Mouse (Mus musculus) forebrain, postnatal 0 days (tissue): Measurements from ENCODE around the gene Nfatc3. TPM values are rescaled to one million over a fixed set of nuclear protein-coding genes. Genes with fewer than 3 reads are reported as not detected.

ENCODE experiments used
- ATAC-seq: fragments of 200-750 bp; cut with Nextera tagmentation; 2 replicates; pipeline ENCODE4 v1.8.0; 2017; ENCODE audit warnings: mild to moderate bottlenecking, moderate library complexity
- DNase-seq: peaks from one replicate; pipeline ENCODE4 v3.0.0-alpha.2; 2015
- H3K27ac ChIP-seq: fragments of 300-500 bp; sonication (generic); 2 replicates; pipeline ENCODE4 v1.5.1; 2014; ENCODE audit warnings: low read depth, mild to moderate bottlenecking, antibody characterized with exemption, low read length, moderate library complexity, mixed read lengths
- H3K27me3 ChIP-seq: fragments of 300-500 bp; sonication (generic); 2 replicates; pipeline ENCODE4 v1.6.1; 2014; ENCODE audit warnings: mild to moderate bottlenecking, low read length, mixed read lengths; ENCODE audit not compliant: insufficient read depth
- H3K36me3 ChIP-seq: fragments of 300-500 bp; sonication (generic); 2 replicates; pipeline ENCODE4 v1.6.1; 2014; ENCODE audit warnings: mild to moderate bottlenecking, moderate library complexity; ENCODE audit not compliant: insufficient read depth
- H3K4me1 ChIP-seq: fragments of 300-500 bp; sonication (generic); 2 replicates; pipeline ENCODE4 v1.6.1; 2014; ENCODE audit warnings: antibody characterized with exemption; ENCODE audit not compliant: insufficient read depth
- H3K4me2 ChIP-seq: fragments of 300-500 bp; sonication (generic); 2 replicates; pipeline ENCODE4 v1.6.1; 2014; ENCODE audit warnings: low read depth, mild to moderate bottlenecking, moderate library complexity
- H3K4me3 ChIP-seq: fragments of 300-500 bp; sonication (generic); 2 replicates; pipeline ENCODE4 v1.5.1; 2014; ENCODE audit warnings: low read depth, low read length, mixed read lengths
- H3K9ac ChIP-seq: fragments of 300-500 bp; sonication (generic); 2 replicates; pipeline ENCODE4 v1.6.1; 2014; ENCODE audit warnings: mild to moderate bottlenecking
- H3K9me3 ChIP-seq: fragments of 300-500 bp; sonication (generic); 2 replicates; pipeline ENCODE4 v1.6.1; 2016; ENCODE audit warnings: low read length
- CTCF ChIP-seq: sonication (generic); IDR thresholded peaks from 2 replicates; pipeline ENCODE4 v1.5.1; 2016; ENCODE audit warnings: antibody characterized with exemption, control low read depth, low read depth
- WGBS: fragments of 180-500 bp; shearing (Covaris S2); extraction: QIAGEN DNeasy Blood & Tissue Kit; methylation state at CpG from one replicate; pipeline ENCODE4 v1.1.7; 2014; 5-methylcytosine and 5-hydroxymethylcytosine counted together
- polyA plus RNA-seq: library from polyadenylated mRNA; unstranded; fragments of >200 nt; fragmentation: Nextera tagmentation; extraction: Ambion mirVana; gene quantifications from 2 replicates; pipeline ENCODE4 v1.2.1, GENCODE M21; 2015
- total RNA-seq: library from RNA; depleted of rRNA; stranded (reverse); fragments of >200 nt; gene quantifications from 2 replicates; pipeline ENCODE4 v1.2.3, GENCODE M21; 2014

Nfatc3 gene
- total and polyA plus RNA-seq, 2 experiments from 2014 or later = 1.9 to 16.0 TPM

- WGBS = 92% methylated on average over 11 of the region's 11 CpGs
- ATAC-seq (no peak), DNase-seq (no peak)
- Histone ChIP-seq H3K9me3 (no peaks in the 10 kb centered on the region), H3K4me2 (no peak overlapping the region), H3K27me3 (no peaks in the 10 kb centered on the region), H3K9ac (no peak overlapping the region), H3K27ac (no peak overlapping the region), H3K36me3 (peaks cover 23% of the 10 kb centered on the region), H3K4me3 (no peak overlapping the region), H3K4me1 (no peaks in the 10 kb centered on the region)
- no peak for TF ChIP-seq CTCF
Measured at GRCm38 (mm10) chr8:106046872-106047559, 11.6 kb upstream of the Nfatc3 start.

- peaks cover 33% of the 10 kb centered on the region for H3K36me3 ChIP-seq
- TF ChIP-seq CTCF = no peak
- 87% methylated on average over 5 of the region's 5 CpGs for WGBS
- H3K27me3 ChIP-seq = no peaks in the 10 kb centered on the region
- DNase-seq (no peak), ATAC-seq (no peak)
- H3K27ac ChIP-seq = no peak overlapping the region
- H3K4me3 ChIP-seq = no peak overlapping the region
- H3K4me2 ChIP-seq = no peak overlapping the region
- H3K9me3 ChIP-seq = no peaks in the 10 kb centered on the region
- no peak overlapping the region for H3K9ac ChIP-seq
- H3K4me1 ChIP-seq = no peaks in the 10 kb centered on the region
Measured at GRCm38 (mm10) chr8:106047854-106048630, 10.6 kb upstream of the Nfatc3 start.

- no peaks in the 10 kb centered on the region for H3K4me1 ChIP-seq
- no peak for TF ChIP-seq CTCF
Measured at GRCm38 (mm10) chr8:106049840-106050239, 8.8 kb upstream of the Nfatc3 start.

GRCm38 (mm10) chr8:106051068-106051467, 7.6 kb upstream of the Nfatc3 start:
- Histone ChIP-seq H3K36me3 (peaks cover 31% of the 10 kb centered on the region), H3K4me2 (no peak overlapping the region), H3K4me1 (no peaks in the 10 kb centered on the region), H3K9ac (no peak overlapping the region), H3K27ac (no peak overlapping the region), H3K4me3 (no peak overlapping the region), H3K9me3 (no peaks in the 10 kb centered on the region), H3K27me3 (no peaks in the 10 kb centered on the region)
- DNase-seq (no peak), ATAC-seq (no peak)
- TF ChIP-seq CTCF = no peak
- WGBS = 87% methylated on average over 3 of the region's 3 CpGs

More at GRCm38 (mm10) chr8:106049840-106050239, 8.8 kb upstream of the Nfatc3 start:
- ATAC-seq (no peak), DNase-seq (no peak)
- H3K27me3 ChIP-seq = no peaks in the 10 kb centered on the region
- H3K36me3 ChIP-seq = peaks cover 38% of the 10 kb centered on the region
- no peak overlapping the region for H3K9ac ChIP-seq
- H3K9me3 ChIP-seq = no peaks in the 10 kb centered on the region
- H3K4me3 ChIP-seq = no peak overlapping the region
- no peak overlapping the region for H3K27ac ChIP-seq
- WGBS = 90% methylated on average over 6 of the region's 6 CpGs
- no peak overlapping the region for H3K4me2 ChIP-seq

GRCm38 (mm10) chr8:106052510-106053089, 6.0 kb upstream of the Nfatc3 start:
- 92% methylated on average over 9 of the region's 9 CpGs for WGBS

GRCm38 (mm10) chr8:106054190-106054811, 4.3 kb upstream of the Nfatc3 start:
- WGBS = 81% methylated on average over 6 of the region's 6 CpGs
- Histone ChIP-seq H3K4me3 (no peak overlapping the region), H3K27me3 (no peaks in the 10 kb centered on the region)

More at GRCm38 (mm10) chr8:106052510-106053089, 6.0 kb upstream of the Nfatc3 start:
- Histone ChIP-seq H3K27me3 (no peaks in the 10 kb centered on the region), H3K4me2 (no peak overlapping the region), H3K27ac (no peak overlapping the region), H3K4me3 (no peak overlapping the region), H3K36me3 (peaks cover 31% of the 10 kb centered on the region), H3K4me1 (no peaks in the 10 kb centered on the region), H3K9me3 (no peaks in the 10 kb centered on the region), H3K9ac (no peak overlapping the region)
- ATAC-seq (no peak), DNase-seq (no peak)
- no peak for TF ChIP-seq CTCF

More at GRCm38 (mm10) chr8:106054190-106054811, 4.3 kb upstream of the Nfatc3 start:
- no peak overlapping the region for H3K9ac ChIP-seq
- H3K4me2 ChIP-seq = no peak overlapping the region
- DNase-seq (no peak), ATAC-seq (no peak)
- peaks cover 31% of the 10 kb centered on the region for H3K36me3 ChIP-seq
- no peaks in the 10 kb centered on the region for H3K9me3 ChIP-seq
- no peak overlapping the region for H3K27ac ChIP-seq
- 0 out of 2 replicates have a peak, but pooled peaks cover 5% of the 10 kb centered on the region for H3K4me1 ChIP-seq
- TF ChIP-seq CTCF = no peak
